Mouse (Mus musculus) cortical plate, adult 2 months (tissue): Measurements from ENCODE around the gene Foxl2.

Experiments used
- CTCF ChIP-seq: fragments of 200-500 bp; IDR thresholded peaks from 2 replicates; pipeline ENCODE4 v1.5.1; 2011; ENCODE audit warnings: mild to moderate bottlenecking, control low read depth, low read length; ENCODE audit not compliant: insufficient read depth; ENCODE audit errors: extremely low read depth
- POLR2A ChIP-seq: fragments of 200-500 bp; IDR thresholded peaks from 2 replicates; pipeline ENCODE4 v1.6.1; 2011; ENCODE audit warnings: mild to moderate bottlenecking, low read length, control low read depth; ENCODE audit not compliant: insufficient read depth; ENCODE audit errors: extremely low read depth

GRCm38 (mm10) chr9:98994103-98994502 lies 39.0 kb downstream of the Foxl2 start:
- no peak for TF ChIP-seq CTCF
- TF ChIP-seq POLR2A: no peak
